Mouse (Mus musculus): Measurements from ENCODE around the gene Morc3.
"Not testable (repeated sequence)": the region's sequence is repeated elsewhere in the genome, so short reads cannot be mapped to it uniquely, and the experiment has no call there.

Gene Morc3

DNA sequence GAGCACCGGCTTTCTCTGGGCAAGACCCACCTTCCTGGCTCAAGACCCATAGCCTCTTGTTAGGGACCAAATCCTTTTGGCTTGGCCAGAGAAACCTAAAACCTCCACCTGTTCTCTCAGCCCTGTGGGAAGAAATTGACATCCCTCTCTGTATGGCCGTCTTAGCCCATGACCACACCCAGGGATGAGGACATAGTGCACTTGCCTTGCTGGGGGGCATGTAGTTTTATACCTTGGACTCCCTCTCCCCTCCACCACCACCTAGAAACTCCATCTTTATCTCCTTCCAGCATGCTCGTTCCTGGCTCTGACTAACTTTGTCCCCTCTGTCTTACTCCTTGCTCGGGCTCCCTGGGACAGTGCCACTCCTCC lies 12.6 kb upstream of the Morc3 start:
- DNase-seq (ENCODE audit: low read depth) = no peak

DNA sequence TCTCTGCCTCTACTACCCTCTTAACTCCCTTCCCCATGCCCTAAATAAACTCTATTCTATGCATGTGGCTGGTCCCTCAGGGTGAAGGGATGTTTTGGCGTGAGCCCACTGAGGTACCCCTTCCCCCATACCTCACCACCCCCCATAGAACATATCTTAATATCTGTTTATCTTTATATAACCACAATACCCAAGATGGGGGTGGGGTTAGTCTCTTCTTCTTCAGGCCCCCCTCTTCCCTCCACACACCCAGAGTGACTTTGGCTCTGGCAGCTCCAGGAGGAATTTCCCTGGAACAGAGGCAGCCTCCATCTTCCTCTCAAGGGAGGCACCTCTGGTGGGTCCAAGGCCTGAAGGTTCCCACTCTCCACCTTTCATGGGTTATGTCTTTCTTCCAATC lies 11.9 kb upstream of the Morc3 start:
- DNase-seq (ENCODE audit: low read depth) = no peak

DNA sequence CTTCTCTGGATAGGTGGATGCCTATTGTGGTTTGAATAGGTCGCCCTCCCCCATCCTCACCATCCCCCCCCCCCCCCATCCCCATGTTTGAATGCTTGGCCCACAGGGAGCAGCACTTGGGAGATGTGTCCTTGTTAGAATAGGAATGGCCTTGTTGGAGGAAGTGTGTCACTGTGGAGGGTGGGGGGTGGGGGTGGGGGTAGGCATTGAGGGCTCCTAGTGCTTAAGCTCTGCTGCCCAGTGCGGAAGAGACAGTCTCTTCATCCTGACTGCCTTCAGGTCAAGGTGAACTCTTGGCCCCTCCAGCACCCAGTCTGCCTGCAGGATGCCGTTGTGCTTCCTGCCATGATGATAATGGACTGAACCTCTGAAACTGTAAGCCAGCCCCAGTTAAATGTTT lies 10.2 kb upstream of the Morc3 start:
- no peak for DNase-seq (ENCODE audit: low read depth)

DNA sequence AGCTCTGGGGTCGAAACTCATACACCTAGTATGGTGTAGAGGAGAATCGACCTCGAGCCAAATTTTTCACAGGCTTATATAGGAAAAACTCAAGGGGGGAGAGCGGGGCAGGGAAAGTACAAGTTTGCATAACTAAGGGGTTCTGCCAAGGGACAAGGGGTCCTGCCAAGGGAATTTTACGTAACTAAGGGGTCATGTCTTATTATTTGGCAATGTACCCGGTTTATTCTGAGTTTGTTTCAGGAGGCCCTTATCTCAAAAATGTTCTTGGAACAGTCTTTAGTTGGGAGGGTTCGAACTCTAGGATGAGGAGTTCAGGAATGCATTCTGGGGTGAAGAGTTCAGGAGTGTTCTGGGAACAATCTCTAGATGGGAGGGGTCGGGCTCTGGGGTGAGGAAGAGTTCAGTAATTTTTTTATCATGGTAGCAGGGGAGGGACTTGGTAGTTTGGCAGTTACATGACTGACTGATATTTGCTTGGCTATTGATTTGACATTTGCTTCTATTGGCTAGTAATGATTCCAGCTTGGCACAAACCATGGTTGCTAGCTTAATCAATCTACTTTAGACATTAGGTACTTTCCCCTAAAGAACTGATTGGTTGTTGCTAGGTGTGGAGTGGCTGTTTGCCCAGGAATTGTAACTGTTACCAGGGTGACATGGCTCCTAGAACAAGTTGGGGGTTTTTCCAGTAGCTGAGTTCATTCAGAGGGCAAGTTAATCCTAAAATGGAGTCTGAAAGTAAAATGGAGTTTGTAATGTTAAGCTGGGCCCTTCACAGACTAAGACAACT lies 9.3 kb upstream of the Morc3 start:
- DNase-seq (ENCODE audit: low read depth) = peak; percentile 35

DNA sequence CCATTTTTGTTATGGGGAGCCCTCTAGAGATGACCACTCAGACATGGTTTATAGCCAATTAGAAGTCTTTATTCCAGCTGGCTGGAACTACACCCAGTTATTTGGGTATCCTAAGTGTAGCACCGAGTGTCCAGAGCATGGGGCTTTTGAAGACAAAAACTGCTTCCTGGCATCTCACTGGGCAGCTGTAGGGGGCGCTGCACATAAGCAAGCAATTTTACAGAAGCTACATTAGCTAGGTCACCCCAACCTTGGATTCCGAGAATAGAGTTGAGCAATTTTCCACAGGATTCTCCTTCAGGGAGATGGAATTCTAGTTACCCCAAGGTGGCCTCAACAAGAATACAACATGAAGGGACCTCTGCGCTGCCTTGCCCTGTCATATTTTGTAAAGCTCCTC lies 7.1 kb upstream of the Morc3 start:
- peak; percentile 35 for DNase-seq (ENCODE audit: low read depth)

DNA sequence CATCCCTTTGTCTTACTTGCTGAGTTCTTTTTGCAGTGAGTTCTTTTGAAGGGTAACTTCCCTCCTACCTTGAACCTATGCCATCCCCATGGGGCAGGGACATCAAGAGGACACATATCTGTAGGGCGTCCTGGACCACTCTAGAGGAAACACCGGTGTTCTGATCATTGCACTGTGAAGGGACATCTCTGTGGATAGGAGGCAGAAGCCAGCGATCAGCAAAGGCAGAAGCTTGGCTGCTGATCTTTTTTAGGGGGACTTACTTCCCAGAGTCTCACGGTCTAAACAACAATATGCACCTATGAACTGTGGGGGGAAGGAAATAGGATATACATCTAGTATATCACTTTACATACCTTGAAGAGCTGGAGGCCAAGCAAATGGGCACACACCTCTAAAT lies 6.5 kb upstream of the Morc3 start:
- DNase-seq (ENCODE audit: low read depth) = no peak

DNA sequence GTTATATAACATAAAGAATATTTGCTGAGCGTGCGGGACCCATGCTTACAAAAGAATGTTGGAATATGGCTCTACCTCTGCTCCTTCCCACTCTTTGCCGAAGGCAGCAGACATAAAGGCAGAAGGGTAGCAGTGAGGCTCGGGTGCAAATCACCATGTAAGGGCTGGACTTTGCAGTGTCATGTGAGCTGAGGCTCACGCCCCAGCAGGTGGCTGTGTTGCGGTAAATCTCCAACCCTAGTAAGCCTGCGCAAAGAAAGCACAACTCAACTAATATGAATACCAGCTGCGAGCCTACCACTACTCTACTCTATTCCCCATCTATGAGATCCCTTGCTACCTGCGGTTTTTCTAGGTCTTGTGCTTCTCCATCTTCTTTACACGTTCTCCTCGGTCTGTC lies 5.9 kb upstream of the Morc3 start:
- no peak for DNase-seq (ENCODE audit: low read depth)

DNA sequence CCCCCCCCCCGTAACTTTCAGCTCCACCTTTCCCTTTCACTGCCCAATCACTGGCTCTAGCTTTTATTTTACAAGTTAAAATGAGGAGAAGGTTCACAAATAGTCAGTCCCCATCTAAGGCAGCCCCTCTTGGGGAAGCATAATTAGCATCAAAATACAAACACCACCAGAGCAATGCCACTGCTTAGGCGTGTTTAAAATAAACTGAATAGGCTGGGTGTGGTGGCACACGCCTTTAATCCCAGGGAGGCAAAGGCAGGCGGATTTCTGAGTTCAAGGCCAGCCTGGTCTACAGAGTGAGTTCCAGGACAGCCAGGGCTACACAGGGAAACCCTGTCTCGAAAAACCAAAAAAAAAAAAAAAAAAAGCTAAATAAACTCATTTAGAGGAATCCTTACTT lies 5.4 kb upstream of the Morc3 start:
- not testable (repeated sequence) for DNase-seq (ENCODE audit: low read depth)

DNA sequence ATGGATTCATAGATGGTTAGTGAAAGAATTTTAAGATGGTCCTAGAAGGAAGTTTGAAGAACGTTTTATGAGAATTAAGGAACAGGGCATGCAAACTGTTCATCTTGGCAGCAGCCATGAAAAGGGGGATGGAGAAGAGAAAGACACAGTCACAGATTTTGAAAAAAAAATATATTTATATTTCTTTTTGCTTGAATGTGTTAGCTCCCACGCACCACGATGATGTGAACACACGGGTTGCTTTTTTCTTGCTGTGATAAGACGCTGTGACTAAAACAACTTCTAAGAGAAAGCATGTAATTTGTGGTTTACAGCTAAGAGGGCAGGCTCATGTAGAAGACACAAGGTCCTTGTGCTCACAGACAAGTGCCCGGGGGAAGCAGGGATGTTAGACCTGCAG lies 5.0 kb upstream of the Morc3 start:
- DNase-seq (ENCODE audit: low read depth) = no peak

DNA sequence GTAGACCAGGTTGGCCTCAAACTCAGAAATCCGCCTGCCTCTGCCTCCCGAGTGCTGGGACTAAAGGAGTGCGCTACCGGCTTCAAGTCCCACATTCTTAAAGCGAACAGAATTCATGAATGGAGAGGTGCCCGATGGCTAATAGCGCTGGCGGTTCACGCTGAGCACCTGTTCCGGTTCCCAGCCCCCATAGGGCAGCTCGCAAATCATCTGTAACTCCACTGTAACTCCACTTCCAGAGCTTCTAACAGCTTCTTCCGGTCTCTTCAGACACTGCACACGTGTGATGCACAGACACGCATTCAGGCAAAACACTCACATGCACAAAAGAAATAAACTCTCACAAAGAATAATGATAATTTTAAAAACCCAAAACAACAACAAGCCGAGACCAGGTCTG lies 2.4 kb upstream of the Morc3 start:
- no peak for DNase-seq (ENCODE audit: low read depth)

DNA sequence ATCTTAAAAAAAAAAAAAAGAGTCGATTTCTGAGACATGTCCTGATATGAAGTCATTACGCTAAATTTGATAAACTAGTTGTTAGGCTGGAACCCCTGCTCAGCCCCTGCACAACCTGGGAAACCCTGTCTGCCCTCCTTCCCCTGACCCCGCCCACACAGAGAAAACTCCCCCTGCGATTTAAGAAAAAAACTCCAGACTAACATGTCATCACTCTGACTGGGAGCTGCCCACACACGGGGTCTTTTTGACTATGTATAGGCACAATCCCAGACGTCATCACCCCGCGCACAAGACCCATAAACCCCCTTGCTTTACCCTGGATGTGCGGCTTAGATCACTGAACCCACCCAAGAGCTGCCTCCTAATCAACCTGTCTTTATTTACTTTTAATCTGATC lies 1.9 kb upstream of the Morc3 start:
- DNase-seq (ENCODE audit: low read depth) = no peak

DNA sequence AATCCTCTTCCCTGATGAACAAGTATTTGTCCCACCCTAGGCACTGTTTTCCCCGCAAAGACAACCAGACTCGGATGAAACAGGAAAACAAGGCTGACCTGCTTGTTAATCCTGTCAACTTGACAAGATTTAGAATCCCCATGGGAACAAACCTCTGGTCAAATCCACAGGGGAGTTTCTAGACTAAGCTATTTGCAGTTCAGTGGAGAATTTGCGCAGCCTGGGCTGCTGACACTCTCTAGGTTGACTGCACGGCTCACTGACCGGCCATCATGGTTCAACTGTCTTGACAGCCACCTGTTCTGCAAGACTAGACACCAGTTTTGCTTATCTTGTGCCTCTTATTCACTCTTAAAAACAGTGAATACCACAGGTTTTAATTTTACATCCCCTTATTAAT lies 1.0 kb upstream of the Morc3 start:
- DNase-seq (ENCODE audit: low read depth) = no peak

DNA sequence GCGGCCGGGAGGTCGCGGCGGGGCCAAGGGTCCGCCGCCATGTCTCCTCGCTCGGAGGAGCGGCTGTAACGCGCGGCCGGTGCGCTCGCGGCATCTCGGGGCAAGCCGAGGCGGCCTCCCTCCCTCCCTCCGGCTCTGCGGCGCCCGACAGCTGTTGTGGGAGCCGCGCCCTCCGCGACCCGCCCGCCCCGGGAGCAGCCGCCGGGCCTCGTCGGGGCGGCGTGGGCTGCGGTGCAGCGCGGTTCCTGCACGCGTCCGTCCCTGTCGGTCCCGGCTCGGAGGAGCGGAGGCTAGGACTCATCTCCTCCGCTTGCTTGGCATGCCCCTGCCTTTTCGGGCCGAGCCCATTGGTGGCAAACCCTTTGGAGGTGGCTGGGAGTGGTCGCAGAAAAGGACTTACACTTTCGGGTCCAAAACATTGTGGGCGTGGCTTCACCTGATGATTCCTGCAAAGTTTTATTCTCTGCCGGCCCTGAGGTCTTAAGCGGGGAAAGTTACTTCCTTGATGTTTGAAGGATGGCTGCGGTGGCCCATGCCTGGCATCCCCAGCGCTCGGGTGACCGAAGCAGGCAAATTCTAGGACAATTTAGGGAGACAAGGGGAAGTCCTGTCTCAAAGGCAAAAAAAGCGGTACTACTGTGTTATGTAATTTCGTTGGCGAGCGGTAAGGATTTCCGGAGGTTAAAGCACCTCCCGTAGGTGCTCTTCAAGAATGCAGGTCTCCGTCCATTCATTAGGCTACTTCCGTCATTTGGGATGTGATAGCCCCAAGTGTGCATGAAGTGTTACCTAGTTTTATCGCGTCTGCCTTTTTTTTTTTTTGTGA lies 743 bp downstream of the Morc3 start:
- peak; percentile 80 for DNase-seq (ENCODE audit: low read depth)

DNA sequence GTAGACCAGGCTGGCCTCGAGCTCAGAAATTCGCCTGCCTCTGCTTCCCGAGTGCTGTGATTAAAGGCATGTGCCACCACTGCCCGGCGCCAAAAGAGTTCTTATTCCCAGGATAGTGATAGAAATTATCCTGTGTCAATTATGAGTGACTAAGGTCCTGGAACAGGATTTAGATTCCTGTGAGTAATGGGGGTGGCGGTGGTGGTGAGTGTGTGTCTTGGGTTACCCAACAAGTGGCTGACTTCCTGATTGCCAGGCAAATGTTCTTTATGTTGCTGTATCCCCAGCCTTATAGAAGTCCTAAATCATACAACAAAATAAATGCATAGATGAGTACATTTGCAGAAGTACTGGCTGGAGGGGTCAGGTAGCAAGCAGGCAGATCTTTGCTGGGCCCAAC lies 1.6 kb downstream of the Morc3 start:
- DNase-seq (ENCODE audit: low read depth) = no peak

DNA sequence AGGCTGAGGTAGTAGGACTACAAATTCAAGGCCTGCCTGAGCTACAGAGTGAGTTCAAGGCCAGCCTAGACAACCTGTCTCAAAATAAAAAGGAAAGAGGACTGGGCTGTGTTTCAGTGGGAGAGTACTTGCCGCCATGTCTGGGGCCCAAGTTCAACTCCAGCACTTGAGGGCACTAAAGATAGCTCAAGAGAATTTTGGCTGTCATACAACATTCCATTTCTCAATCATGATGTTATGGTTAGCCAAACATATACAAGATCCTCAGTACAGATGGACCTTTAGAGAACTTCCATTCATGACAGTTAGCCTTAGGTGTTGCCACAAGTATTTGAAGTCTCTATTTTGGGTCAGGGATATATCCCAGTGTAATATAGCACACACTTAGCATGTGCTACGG lies 2.2 kb downstream of the Morc3 start:
- no peak for DNase-seq (ENCODE audit: low read depth)

DNA sequence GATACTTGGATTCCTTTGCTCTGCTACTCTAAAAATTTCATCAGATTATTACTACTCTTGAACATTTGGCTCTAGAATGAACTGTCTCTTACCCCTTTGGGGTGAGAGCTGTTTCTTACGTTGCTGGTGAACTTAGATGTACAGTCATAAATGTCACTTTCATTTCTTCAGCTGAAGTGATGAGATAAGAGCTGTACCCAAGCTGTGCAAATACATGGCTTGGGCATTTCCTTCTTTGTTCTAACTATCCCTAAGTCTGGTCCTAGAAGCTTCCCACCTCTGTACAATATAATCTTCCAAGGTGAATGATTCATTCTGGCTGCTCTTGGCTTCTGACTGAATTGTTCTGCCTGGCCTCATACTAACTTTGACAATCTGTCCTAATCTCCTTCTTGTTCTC lies 7.1 kb downstream of the Morc3 start:
- peak; percentile 41 for DNase-seq (ENCODE audit: low read depth)

DNA sequence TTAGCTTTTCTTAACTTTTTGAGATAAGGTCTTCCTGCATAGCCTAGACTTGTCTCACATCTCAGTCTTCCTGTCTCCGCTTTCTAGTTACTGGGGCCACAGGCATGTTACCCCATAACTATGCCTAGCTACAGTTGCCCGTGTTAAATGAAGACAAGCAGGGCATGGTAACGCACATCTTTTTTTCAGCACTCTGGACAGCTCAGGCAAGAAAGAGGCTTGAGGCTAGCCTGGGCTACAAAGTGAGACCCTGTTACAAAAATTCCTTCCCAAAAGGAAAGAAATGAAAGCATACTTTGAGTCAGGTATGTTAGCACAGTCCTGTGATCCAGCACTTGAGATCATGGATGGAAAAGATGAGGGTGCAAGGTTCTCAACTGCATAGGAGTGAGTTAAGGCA lies 18.6 kb downstream of the Morc3 start:
- DNase-seq (ENCODE audit: low read depth) = no peak

DNA sequence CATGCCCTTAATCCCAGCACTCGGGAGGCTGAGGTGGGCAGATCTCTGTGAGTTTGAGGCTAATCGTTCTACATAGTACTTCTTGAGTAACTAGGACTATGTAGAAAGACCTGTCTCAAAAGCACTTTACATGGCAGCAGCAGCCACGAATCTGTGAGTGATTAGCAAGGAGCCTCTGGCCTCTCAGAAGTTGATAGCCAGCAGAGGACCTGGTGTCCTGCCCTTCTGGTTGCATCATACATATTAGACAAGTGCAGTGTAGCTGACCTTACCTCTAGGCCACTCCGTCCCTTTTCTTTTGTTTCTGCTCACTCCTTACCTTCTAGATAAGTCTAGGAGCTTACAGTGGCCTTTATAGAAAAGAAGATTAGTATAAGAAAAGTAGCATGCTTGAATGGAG lies 28.0 kb downstream of the Morc3 start:
- DNase-seq (ENCODE audit: low read depth) = no peak

DNA sequence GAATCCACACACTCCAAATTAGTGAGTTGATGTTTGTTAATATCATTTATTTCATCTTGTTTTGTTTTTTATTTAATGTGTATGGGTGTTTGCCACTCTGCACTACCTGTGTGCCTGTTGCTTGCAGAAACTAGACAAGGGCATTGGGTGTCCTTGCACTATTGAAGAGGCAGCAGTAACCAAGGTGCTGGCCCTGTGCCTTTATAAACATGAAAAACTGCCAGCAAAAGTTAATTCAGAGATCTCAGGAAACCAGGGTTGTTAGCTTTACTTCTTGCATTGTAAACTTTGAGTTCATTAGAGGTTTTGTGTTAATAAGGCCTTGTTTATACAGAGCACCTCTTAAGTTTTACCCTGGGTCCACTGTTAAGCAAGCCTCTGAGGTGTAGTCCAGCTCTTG lies 28.8 kb downstream of the Morc3 start:
- no peak for DNase-seq (ENCODE audit: low read depth)

DNA sequence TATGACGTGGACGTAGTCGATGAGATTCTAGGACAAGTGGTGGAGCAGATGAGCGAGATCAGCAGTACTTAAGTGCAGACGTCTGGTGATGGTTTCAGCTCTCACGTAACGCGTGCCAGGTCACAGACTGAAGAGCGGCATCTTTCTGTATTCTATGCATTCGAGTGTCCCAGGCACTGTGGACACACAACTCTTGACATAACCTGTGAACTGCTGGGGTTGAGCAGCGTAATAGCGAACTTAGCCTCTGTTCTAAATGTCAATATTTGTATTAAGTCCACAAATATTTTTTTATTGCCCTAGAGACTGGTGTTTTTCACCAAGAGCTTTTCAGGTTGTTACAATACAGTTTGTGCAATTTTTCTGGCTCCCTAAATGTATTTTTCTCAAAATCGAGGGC lies 42.9 kb downstream of the Morc3 start:
- no peak for DNase-seq (ENCODE audit: low read depth)

DNA sequence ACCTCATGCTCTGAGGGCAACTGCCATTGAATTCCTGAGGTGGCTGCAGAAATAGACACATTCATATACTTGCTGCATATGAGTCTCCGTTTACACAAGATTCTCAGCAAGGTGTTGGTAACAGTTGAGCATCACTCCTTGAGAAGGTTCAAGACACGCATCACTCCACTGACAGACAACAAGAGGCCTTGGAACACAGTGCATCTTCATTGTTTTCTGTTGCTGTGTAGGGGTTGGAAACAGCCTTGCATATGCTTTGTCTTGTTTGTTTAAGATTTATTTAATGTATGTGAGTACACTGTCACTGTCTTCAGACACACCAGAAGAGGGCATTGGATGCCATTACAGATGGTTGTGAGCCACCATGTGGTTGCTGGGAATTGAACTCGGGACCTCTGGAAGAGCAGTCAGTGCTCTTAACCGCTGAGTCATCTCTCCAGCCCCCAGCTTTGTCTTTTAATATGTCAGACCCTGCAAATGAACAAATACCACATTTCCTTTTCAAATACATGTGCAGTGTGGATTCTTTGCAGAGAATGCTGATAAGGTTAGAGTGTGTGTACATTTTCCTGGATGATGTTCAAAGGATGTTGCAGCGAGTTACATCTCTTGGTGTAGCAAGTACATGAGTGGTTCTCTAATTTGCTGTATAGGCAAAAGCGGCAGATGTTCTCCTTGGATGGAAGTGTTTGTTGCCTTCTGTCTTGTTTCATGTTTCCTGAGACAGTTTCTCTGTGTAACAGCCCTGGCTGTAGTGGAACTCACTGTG lies 45.9 kb downstream of the Morc3 start:
- no peak for DNase-seq (ENCODE audit: low read depth)

DNA sequence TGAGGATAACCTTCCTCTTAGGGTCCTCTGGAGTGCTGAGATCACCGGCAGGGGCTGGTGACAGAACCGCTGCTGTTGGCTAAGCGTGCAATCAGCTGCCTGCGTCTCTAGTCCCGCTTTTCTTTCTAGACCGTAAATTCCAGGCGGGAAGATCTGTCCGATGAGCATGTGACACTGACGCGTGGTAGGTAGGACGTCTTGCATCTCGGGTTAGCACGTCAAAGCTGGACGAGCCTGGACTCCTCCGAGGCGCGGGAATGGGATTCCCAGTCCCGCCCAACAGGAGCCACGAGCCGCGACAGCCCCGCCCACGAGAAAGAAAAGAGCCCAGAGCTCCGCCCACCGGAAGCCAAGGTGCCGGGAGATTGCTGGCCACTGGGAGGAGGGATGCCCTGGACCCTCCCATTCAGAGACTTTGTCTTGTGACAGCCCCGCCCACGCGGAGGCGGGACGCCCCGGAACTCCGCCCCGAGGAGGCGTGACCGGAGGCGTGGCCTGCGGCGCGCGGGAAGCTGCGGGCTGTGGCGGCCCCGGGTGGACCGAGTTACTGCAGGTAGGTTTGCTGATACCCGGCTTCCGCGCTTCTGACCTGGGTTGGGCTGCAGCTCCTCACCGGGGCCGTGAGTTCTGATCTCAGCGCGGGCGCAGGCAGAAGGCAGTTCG lies 51.6 kb downstream of the Morc3 start, which contains the start of gene Chaf1b:
Gene Chaf1b (plus strand): TSS at position 479 of the 663 bp plus-strand sequence.
- peak; percentile 98 for DNase-seq (ENCODE audit: low read depth)

All from induced T-regulatory cell, adult 2 months (primary cell).